Mouse (Mus musculus): ENCODE data around the gene Ndufs1. TPM values are rescaled to one million over a fixed set of nuclear protein-coding genes. Genes with fewer than 3 reads are reported as not detected.

Gene Ndufs1
- 159 TPM for polyA plus RNA-seq (2015; fragmentation: Illumina TruSeq; extraction: RNeasy Lipid Tissue Mini Kit (QIAGEN cat#74804); ENCODE audit: low read depth, low replicate concordance)

DNA sequence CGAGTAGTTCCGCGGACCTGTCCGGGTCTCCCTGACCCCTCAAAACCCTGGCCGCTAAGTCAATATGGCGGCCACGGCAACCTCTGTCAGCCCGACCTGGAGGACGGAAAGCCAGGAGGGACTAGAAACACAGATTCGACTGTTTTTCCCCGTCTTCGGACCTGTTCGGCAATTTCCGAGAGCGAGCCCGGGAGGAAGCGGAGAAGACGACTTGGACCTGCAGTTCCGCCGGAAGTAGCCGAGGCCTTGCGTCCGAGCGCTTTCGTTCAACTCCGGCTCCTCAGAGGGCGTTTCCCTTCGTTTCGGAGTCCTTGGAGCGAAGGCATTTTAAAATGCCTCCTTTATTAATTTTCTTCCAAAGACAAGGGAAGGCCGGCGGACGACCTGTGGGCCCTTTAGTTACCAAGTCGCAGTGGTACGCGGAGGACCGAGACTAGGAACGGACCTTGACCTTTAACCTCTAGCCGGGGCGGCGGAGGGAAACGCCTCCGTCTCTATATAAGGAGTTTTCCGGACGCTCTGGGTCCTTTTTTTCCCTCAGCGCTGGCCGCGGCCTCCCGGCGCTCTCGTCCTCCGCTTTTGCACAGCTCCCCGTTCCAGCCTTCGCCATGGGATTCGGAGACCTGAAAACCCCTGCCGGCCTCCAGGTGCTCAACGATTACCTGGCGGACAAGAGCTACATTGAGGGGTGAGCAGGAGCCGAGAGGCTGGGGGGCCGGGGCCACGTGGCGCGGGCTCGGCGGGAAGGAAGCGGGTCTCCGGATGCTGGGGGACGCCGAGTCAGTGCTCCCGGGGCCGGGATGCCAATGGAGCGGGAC, at the start of gene Ndufs1, which contains the start of gene Eef1b2:
Gene Ndufs1 (minus strand): TSS at position 230 of the 818 bp plus-strand sequence.
Gene Eef1b2 (plus strand): TSS at position 222 of the 818 bp plus-strand sequence.

DNA sequence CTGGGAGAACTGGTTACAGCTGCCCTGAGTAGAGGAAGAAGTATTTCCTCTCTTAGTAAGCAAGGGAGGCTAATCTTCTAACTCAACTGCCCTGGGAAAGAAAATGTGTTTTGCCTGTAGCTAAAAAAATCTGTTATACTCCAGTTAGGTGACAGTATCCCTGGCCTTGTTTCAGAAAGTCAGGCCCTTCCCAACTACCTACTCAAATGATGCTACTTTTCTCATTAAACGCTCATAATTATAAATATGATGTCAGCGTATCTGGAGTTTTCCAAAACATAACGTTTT, 37.6 kb upstream of the Ndufs1 start, which contains the start of gene Gpr1:
Gene Gpr1 (minus strand): TSS at position 273 of the 288 bp plus-strand sequence.

DNA sequence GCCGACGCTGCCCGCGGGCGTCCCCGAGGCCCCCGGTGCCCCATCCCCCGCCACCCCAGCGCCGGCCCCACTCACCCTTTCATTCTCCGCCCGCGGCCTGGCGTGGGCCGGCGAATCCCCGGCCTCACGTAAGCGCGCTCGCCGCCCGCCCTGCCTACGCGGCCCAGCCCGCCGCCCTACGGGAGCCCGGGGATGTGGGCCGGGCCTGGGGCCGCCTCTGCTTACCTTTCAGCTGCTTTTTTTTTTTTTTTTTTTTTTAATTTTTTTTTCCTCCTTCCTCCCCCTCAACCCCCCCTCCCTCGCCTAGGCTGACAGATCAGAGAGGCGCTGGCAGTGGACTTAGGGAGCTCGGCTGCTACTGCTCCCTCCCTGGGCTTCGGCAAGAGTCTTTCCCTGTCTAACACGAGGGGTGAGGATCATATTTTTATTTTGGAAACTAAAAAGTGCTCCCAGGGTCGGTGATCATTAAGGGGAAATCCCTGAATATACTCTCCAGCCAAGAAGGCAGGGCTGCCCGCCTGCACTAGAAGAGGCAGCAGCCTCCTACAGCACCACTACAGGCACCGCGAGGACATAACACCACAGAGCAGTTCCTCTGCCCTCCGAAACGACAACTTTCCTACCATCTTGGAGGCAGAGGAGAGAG, 62.4 kb downstream of the Ndufs1 start, which contains the start of gene Ino80d:
Gene Ino80d (minus strand): TSS at position 532 of the 646 bp plus-strand sequence.

Other genes starting within 250 kb of the Ndufs1 start
- 7.1 TPM for gene Ino80d, start 62.2 kb downstream of the Ndufs1 start, polyA plus RNA-seq (2015; fragmentation: Illumina TruSeq; extraction: RNeasy Lipid Tissue Mini Kit (QIAGEN cat#74804); ENCODE audit: low read depth, low replicate concordance)
- gene Eef1b2, start within 50 bp of the Ndufs1 start, polyA plus RNA-seq (2015; fragmentation: Illumina TruSeq; extraction: RNeasy Lipid Tissue Mini Kit (QIAGEN cat#74804); ENCODE audit: low read depth, low replicate concordance), result 604 TPM
- 1.5 TPM for gene Gpr1, start 37.7 kb upstream of the Ndufs1 start, polyA plus RNA-seq (2015; fragmentation: Illumina TruSeq; extraction: RNeasy Lipid Tissue Mini Kit (QIAGEN cat#74804); ENCODE audit: low read depth, low replicate concordance)
- gene Zdbf2, start 96.4 kb upstream of the Ndufs1 start, polyA plus RNA-seq (2015; fragmentation: Illumina TruSeq; extraction: RNeasy Lipid Tissue Mini Kit (QIAGEN cat#74804); ENCODE audit: low read depth, low replicate concordance), result 9.5 TPM